Mouse (Mus musculus) B cell, adult 2 months (primary cell): ENCODE measurements at regions not wholly inside any gene's neighbourhood (a gene's known extent, or its start where the extent isn't known, plus 50 kb on each side); places are given as distances from the start of the nearest gene placed in this dataset.

Source experiments
- DNase-seq, 2 experiments: peaks; one replicate each; pipeline ENCODE4 v3.0.0; 2022

GRCm38 (mm10) chr6:35458250-35458649 lies 81.4 kb downstream of the Mtpn start:
- no peak for DNase-seq

GRCm38 (mm10) chr6:35445007-35445406 lies 94.7 kb downstream of the Mtpn start:
- DNase-seq = no peak

DNA sequence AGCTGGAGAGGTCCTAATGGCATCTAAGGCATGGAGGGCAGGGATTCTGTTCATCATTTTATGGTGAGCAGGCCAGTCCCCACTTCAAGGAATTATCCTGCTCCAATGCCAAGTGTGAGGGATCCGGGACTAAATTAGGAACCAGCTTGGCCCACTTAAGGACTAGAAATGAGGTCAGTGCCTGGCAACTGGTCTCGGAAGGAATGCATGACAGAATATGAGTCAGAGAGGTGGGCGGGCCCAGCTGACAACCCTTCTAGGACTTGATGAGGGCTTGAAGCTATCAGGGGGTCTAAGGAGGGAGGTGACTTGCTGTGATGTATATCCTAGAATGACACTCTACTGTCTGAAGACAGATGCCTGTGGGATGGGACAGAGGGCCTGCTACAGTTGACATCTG lies 100.4 kb upstream of the Fam180a start:
- DNase-seq = no peak

DNA sequence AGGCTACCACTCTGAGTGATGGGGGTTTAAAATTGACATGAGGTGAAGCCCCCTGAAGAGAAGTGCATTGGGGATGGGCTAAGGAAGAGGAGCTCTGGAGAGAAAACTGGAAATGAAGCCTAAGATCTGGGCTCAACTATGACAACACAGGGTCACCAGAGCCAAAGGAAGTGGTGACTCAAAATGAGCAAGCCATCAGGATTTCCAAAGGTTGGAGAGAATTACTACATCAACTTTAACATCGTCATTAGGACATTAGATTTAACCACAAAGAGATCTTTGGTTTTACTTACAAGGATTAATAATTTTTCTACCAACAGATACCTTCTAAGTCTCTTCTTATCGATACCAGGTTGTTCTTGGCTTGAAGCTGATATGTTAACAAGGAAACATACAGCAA lies 98.6 kb upstream of the Fam180a start:
- DNase-seq = no peak

- peak; percentile 9 to 21 for DNase-seq
These were observed 95.0 kb upstream of the Fam180a start for GRCm38 (mm10) chr6:35420924-35421323.

DNA sequence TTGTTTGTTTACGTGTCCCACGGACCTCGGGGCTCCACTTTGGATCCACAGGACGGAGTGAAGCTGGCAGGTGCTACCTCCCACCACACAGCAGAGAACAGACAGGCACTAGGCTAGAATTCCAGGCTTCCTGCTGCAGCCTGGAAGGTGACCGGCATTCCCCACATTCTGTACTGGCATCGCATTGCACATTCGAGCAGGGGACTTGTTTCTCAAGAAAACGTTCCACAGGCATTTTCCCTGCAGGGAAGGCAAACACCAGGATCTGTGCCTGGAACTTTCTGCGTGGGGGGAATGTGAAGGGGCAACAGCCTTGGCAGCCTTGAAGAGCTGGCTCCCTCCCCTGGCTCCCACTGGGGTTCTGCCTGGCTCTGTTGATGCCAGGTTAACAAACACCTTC lies 79.1 kb upstream of the Fam180a start:
- DNase-seq = no peak

DNA sequence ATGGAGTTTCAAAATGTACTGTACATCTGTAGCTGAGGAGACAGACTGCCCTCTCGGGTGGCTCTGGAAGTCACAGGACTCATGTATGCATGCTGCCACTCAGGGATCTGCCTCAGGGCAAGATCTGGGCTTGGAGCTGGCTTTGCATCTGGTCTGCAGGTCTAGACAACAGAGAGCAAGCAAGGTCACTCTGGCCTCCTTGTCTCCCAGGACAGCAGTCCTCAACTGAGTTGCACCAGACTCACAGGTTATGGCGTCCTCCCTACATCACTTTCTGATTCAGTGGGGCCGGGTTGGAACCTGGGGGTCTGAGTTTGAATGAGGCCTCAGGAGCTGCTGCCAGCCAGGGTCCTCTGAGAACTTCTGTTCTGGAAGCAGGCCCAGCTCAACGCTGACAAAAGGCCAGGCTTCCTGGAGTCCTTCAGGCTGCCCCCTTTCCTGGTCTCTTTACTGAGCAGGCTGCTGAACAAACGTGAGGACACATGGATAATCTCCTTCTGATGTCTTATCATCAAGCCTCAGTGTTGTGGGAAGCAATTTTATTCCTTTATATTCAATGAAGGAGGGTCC lies 77.5 kb upstream of the Fam180a start:
- DNase-seq = no peak

DNA sequence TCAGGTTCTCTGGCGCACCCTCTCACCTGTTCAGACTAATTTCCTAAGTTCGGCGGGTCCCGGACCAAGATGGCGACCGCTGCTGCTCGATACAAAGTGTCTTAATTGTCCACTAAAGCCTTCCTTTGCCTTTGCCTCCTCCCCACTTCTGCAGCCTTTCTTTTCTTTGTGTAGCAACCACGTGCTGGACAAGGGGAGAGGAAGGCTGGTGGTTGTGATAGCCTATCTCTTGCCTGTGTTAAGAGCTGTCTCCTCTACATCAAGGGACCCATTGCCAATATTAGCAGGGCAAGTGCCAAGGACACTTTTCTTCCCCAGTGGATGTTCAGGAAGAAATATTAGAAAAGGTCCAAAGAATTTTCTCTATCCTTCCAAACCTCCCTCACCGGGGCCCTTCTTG lies 69.8 kb upstream of the Fam180a start:
- no peak for DNase-seq

- DNase-seq = no peak
These were observed 62.9 kb upstream of the Fam180a start for GRCm38 (mm10) chr6:35388827-35389226.

- no peak for DNase-seq
These were observed 55.6 kb upstream of the Fam180a start for GRCm38 (mm10) chr6:35381536-35381935.

DNA sequence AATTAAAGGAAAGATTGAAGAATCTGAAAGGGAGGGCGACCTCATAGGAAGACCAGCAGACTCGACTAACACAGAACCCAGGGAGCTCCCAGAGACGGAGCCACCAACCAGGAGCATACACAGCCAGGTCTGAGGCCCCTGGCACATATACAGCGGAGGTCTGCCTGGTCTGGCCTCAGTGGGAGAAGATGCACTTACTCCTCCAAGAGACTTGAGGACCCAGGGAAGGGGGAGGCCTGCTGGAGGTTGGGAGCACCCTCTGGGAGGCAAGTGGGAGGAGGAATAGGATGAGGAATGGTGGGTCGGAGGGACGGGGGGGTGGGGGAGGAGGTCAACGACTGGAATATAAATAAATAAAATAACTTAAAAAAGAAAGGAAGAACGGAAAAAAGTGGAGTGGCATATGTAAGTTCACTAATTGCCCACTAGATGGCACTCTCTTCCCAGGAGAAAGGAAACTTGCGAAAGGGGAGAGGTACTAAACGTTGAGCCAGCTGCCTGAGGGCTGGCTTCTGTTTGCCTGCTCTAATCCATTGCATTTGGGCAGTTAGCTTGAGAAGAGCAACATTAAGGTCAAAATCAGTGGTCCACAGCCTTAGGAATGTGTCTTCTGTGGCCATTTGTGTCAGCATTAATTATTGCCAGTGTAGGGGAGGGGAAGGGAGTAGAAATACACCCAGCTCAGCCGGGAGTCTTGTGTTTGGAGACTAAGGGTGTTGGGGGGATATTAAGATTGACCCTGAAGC lies 55.0 kb upstream of the Fam180a start:
- peak; percentile 39 to 44 for DNase-seq

DNA sequence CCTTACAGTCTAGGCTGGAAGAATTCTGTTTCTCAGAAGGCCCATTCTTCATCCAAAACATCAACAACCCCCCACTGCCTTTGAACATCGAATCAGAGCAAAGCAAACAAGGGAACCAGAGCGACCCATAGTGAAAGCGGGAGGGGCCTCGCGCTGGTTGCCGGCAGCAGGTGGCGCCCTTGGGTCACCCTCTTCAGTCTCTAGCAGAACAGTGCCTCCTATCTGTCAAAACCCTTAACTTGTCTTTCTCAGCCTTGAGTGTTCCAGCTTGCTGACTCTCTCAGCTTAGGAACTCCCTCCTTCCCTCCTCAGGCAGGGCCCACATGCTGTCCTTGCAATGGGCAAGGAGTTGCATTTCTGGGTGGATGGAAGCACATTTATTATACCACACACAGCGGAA lies 53.9 kb upstream of the Fam180a start:
- DNase-seq = peak; percentile 83 to 86

GRCm38 (mm10) chr6:35378851-35379250 lies 52.9 kb upstream of the Fam180a start:
- DNase-seq = no peak

DNA sequence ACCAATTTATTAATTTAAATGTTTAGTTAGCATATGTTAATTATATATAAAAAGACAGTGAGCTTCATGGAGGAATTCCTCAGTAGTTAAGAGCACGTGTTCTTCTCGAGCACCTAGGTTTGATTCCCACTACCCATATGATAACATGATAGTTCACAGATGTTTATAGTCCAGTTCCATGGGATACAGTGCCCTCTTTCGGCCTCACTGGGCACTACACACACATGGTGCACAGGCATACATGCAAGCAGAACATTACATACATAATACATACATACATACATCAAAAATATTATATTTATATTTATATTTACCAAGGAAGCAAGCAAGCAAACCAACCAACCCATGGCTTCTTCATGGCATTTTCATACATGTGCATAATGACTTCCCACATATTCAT lies 51.6 kb upstream of the Fam180a start:
- DNase-seq = no peak

DNA sequence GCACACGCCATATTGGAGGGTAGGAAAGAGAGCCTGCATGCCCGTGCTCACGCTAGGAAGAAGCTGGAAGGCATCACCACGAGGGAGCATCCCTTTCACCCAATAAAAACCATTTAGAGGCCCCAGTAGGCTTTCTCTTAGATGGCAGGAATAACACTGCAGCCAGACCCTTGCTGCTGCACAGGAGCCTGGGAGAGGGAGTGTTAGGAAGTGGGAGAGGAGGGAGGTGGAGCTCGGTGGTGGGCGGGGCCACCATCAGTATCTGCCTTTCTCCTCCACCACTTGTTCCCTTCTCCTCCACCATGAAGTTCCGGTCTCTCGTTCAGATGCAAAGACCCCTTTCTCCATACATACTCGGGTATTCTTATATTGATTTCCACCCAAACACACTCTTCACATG lies 50.6 kb upstream of the Fam180a start:
- DNase-seq = no peak
